Mouse (Mus musculus) midbrain, embryonic 12.5 days (tissue): Measurements from ENCODE around the gene Rac2. TPM values are rescaled to one million over a fixed set of nuclear protein-coding genes. Genes with fewer than 3 reads are reported as not detected.

Source experiments
- ATAC-seq: fragments of 200-750 bp; cut with Nextera tagmentation; 2 replicates; pipeline ENCODE4 v1.8.0; 2017; ENCODE audit warnings: low read depth, moderate TSS enrichment, moderate library complexity; ENCODE audit not compliant: low FRiP score
- H3K27ac ChIP-seq: fragments of 300-500 bp; sonication (generic); replicated peaks from 2 replicates; pipeline ENCODE4 v1.5.1; 2016; ENCODE audit warnings: mild to moderate bottlenecking
- H3K27me3 ChIP-seq: fragments of 300-500 bp; sonication (generic); 2 replicates; pipeline ENCODE4 v1.6.1; 2016; ENCODE audit warnings: mild to moderate bottlenecking
- H3K36me3 ChIP-seq: fragments of 300-500 bp; sonication (generic); 2 replicates; pipeline ENCODE4 v1.6.1; 2016
- H3K4me1 ChIP-seq: fragments of 300-500 bp; sonication (generic); 2 replicates; pipeline ENCODE4 v1.6.1; 2016
- H3K4me2 ChIP-seq: fragments of 300-500 bp; sonication (generic); replicated peaks from 2 replicates; pipeline ENCODE4 v1.6.1; 2016; ENCODE audit warnings: mild to moderate bottlenecking, moderate library complexity
- H3K4me3 ChIP-seq: fragments of 300-500 bp; sonication (generic); 2 replicates; pipeline ENCODE4 v1.5.1; 2016; ENCODE audit warnings: mild to moderate bottlenecking
- H3K9ac ChIP-seq: fragments of 300-500 bp; sonication (generic); replicated peaks from 2 replicates; pipeline ENCODE4 v1.6.1; 2016; ENCODE audit warnings: mild to moderate bottlenecking, moderate library complexity
- H3K9me3 ChIP-seq: fragments of 300-500 bp; sonication (generic); 2 replicates; pipeline ENCODE4 v1.6.1; 2016; ENCODE audit warnings: mild to moderate bottlenecking
- whole genome bisulfite sequencing: fragments of 180-500 bp; shearing (Covaris S2); methylation state at CpG from one replicate; pipeline ENCODE4 v1.1.7; 2016; 5-methylcytosine and 5-hydroxymethylcytosine counted together
- polyA plus RNA-seq: library from polyadenylated mRNA; unstranded; fragments of >200 nt; fragmentation: Nextera tagmentation; extraction: Ambion mirVana; gene quantifications from 2 replicates; pipeline ENCODE4 v1.2.1, GENCODE M21; 2016

Rac2 gene
- polyA plus RNA-seq, 1 experiment from 2014 or later, result 6.9 TPM

DNA sequence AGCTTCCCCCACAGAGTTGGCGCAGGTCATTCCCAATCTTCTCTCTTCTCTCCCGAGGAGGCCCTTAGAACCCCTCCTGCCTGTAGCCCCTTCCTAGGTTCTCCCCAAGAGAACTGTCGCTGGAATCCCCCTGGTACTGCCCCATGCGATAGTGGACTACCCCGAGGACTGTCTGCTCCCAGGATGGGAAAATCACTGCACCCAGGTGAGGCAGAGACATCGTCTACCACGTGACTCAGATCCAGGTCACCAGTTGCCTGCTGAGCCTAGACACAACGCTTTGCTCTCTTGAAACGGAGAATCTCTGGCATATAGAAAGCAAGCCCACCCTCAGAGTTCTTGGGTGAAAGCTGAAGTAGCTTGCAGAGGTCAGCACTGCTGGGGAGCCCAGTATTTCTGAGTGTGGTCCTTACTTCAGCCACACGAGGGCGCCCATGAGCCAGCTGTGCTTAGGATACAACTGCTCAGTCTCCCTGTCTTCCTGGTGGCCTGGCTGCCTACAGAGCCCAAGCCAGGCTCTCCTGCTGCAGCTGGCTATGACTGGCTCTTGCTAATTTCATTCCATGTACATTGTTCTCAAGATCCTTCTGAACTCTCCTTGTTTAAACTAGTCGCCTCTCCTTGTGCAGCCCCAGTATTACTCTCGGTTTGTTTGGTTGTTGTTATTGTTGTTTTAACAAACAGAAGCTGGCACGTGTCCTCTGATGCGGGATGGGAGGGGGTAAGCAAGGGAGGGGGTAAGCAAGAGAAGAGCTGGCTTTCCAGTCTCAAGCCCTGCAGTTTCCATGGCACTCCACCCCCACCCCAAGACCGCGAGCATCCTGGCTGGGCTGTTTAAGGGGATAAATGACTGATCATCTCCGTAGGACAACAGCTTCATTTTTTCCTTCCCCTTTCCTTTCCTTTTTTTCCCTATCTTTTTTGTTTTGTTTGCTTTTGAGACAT, 14.7 kb upstream of the Rac2 start:
- no peaks in the 10 kb centered on the region for H3K36me3 ChIP-seq
- no peak overlapping the region for H3K9ac ChIP-seq
- 0 out of 2 replicates have a peak, but pooled peaks cover 3% of the 10 kb centered on the region for H3K27me3 ChIP-seq

DNA sequence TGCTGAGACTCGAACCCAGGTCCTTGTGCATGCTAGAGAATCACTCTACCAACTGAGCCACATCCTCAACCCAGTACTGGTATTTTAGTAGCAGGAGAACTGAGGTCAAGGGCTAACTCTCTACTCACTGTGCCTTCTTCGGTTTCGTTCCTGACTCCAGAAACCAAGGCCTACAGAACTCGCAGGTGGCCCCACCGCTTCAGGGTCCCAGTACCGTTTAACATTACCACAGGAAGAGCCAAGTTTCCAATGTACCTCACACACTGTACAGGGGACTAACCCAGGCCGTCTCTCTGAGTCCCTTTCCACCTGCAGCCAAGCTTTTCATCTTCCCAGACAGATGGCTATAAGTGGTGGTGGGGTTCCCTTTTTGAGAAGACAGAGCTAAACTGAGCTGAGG, 12.8 kb upstream of the Rac2 start:
- 0 out of 2 replicates have a peak, but pooled peaks cover 3% of the 10 kb centered on the region for H3K27me3 ChIP-seq
- no peak overlapping the region for H3K4me3 ChIP-seq
- H3K4me1 ChIP-seq, result peaks cover 19% of the 10 kb centered on the region
- H3K27ac ChIP-seq, result no peak overlapping the region
- H3K9ac ChIP-seq, result no peak overlapping the region
- 95% methylated on average over 7 of the region's 7 CpGs for WGBS
- H3K4me2 ChIP-seq, result no peak overlapping the region
- H3K36me3 ChIP-seq, result no peaks in the 10 kb centered on the region
- ATAC-seq, result no peak
- peaks cover 6% of the 10 kb centered on the region for H3K9me3 ChIP-seq

More for the DNA sequence above, 14.7 kb upstream of the Rac2 start:
- ATAC-seq, result peak; percentile 78
- Histone ChIP-seq H3K4me1 (0 out of 2 replicates have a peak, but pooled peaks cover 2% of the 10 kb centered on the region), H3K4me3 (no peak overlapping the region), H3K9me3 (peaks cover 6% of the 10 kb centered on the region), H3K4me2 (no peak overlapping the region), H3K27ac (0 out of 2 replicates have a peak overlapping the region, but pooled peaks have one; percentile 6)
- 52% methylated on average over 18 of the region's 18 CpGs for WGBS

DNA sequence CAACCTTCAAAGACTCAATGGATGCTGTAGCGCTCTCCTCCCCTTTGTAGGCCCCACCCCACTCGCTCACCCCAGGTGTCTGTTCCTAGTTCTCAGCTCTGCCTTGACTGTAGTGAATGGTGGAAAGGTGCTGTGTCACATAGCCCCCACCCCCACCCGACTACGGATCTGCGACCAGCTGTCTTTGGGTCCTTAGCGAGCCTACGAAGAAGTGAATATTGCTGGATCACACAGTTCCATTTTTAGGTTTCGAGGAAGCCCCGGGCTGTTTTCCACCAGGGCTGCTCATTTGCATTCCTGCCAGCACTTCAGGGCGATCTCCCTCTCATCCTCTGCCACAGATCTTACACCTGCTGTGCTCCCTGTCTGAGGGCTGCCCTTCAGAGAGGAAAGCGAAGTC, 10.8 kb upstream of the Rac2 start:
- H3K9ac ChIP-seq, result no peak overlapping the region
- no peak overlapping the region for H3K4me2 ChIP-seq
- 0 out of 2 replicates have a peak, but pooled peaks cover 3% of the 10 kb centered on the region for H3K27me3 ChIP-seq
- ATAC-seq, result no peak
- H3K4me3 ChIP-seq, result no peak overlapping the region
- no peak overlapping the region for H3K27ac ChIP-seq
- WGBS, result 25% methylated on average over 11 of the region's 11 CpGs
- peaks cover 31% of the 10 kb centered on the region for H3K4me1 ChIP-seq
- H3K36me3 ChIP-seq, result no peaks in the 10 kb centered on the region
- peaks cover 6% of the 10 kb centered on the region for H3K9me3 ChIP-seq

DNA sequence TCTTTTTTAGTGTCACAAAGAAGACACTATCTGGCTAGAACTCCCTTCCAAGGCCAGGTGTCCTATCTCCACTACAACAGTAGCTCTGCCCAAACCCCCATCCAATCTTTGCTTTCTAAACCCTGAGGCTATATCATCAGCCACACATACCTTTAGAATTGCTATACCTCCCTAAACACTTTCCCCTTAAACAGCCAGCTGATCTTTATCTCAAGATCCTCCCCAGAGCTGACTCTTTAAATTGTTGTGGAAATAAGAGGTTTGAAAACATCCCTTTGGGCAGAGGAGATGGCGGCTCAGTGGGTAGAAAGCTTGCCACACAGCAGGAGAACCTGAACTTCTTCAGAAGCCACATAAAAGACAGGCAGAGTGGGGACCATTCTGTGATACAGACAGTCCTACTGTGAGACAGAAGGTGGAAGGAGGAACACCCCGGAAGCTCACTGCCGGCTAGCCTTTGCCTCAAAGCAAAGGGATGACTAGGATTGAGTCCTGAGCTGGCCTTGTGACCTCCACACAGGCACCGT, 3.8 kb upstream of the Rac2 start:
- 63% methylated on average over 4 of the region's 4 CpGs for WGBS
- no peak for ATAC-seq
- H3K27ac ChIP-seq, result no peak overlapping the region
- H3K27me3 ChIP-seq, result peaks cover 7% of the 10 kb centered on the region
- no peak overlapping the region for H3K4me2 ChIP-seq
- H3K9ac ChIP-seq, result no peak overlapping the region
- H3K4me1 ChIP-seq, result peaks cover 21% of the 10 kb centered on the region
- H3K36me3 ChIP-seq, result no peaks in the 10 kb centered on the region
- no peaks in the 10 kb centered on the region for H3K9me3 ChIP-seq
- H3K4me3 ChIP-seq, result no peak overlapping the region

DNA sequence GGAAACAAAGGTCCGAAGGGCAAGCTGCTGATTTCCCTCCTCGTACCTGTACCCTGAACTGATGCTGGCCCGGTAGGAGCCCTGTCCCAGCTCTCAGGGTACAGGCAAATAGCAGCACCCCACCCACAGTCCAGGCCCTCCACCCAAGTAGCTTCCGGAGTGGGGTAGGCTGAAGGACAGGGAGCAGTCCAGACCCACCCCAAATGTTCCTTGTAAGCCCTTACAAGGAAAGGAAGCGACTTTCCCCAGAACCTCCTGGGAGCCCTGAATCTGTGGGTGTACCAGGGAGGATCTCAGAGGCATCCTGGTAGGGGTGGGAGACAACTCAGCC, 348 bp downstream of the Rac2 start:
- no peak for ATAC-seq
- WGBS, result 91% methylated on average over 5 of the region's 5 CpGs
- H3K27ac ChIP-seq, result no peak overlapping the region

DNA sequence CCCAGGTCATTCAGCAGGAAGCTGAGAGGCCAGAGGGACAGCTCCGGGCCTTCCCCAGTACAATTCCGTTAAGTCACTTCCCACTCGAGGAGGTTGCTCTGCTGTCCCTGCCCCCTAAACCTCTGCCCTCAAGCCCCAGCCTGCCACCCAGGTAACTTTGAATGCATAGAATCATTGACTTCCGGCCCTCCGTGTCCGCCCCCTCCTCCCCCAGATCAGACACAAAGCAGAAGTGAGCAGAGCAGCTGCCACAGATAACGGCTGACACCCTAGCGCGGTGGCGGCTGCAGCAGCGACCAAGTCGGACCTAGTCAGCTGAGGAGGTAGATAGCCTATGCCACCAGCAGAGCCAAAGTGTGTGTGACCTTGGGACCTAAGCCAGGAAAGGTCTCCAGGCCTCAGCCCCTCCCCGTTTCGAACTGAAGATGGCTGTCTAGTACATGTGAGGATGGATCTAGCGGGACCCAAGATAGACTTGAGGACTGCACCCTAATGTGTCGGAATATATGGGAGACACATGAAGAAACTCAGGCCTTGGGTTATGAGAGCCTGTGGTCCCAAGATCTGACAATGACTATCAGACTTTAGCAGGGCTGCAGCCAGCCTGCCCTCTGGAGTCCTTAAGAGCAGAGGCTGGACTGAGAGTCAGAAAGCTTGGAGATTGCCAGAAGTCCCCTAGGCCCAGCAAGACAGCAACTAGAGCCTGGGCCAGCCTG, 871 bp downstream of the Rac2 start:
- no peak for ATAC-seq
- Histone ChIP-seq H3K27ac (no peak overlapping the region), H3K4me1 (no peaks in the 10 kb centered on the region), H3K9ac (no peak overlapping the region), H3K4me3 (no peak overlapping the region), H3K4me2 (no peak overlapping the region), H3K36me3 (no peaks in the 10 kb centered on the region), H3K9me3 (no peaks in the 10 kb centered on the region), H3K27me3 (no peaks in the 10 kb centered on the region; the same call in 1 of the 2 replicates)
- 75% methylated on average over 16 of the region's 16 CpGs for WGBS

More for the DNA sequence above, 348 bp downstream of the Rac2 start:
- Histone ChIP-seq H3K9ac (no peak overlapping the region), H3K27me3 (no peaks in the 10 kb centered on the region), H3K9me3 (no peaks in the 10 kb centered on the region), H3K4me2 (no peak overlapping the region), H3K36me3 (no peaks in the 10 kb centered on the region), H3K4me1 (no peaks in the 10 kb centered on the region), H3K4me3 (no peak overlapping the region)

DNA sequence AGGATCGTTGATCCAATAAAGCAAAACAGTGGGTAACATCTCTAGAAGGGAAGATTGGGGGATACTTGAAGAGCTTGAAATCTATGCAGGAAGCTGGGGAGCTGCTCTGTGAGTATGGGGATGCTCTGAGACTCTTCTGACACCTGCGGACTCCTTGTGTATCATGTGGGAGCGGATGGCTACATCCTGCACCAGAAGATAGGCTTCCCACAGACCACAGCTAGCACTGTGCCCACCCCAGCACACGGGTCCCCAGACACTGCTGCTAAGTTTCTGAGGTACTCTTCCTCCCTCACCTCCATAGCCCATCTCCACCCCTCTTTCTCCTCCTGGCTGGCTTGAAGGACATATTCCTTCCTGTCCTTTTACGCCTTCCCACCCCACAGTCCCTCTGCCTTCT, 2.4 kb downstream of the Rac2 start:
- Histone ChIP-seq H3K9ac (no peak overlapping the region), H3K4me2 (no peak overlapping the region), H3K9me3 (no peaks in the 10 kb centered on the region), H3K36me3 (no peaks in the 10 kb centered on the region), H3K27ac (no peak overlapping the region), H3K27me3 (no peaks in the 10 kb centered on the region; the same call in 1 of the 2 replicates), H3K4me1 (no peaks in the 10 kb centered on the region), H3K4me3 (no peak overlapping the region)
- 92% methylated on average over 5 of the region's 5 CpGs for WGBS
- ATAC-seq, result no peak

DNA sequence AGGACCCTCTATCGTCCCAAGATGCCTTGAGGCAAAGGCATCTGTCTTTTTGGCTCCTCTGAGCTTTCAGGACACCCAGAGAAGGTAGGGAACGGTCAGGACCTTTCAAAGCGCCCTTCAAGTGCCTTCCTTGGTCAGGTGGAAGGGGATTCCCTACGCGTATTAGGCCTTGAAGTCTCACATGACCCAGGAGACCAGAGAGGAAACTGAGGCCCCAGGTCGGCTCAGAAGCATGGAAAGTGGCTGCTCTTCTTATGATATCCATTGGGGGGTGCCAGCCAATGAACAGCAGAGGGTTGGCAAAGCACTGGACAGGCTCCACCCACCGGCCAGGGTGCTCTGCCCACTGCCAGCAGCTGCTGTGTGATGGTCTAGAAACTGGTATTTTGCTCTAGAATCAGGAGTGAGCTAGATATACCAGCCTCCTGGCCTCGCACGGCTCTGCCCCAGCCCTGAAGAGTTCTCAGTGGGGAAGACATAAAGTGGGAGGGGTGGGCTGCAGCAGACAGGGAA, 4.9 kb downstream of the Rac2 start:
- Histone ChIP-seq H3K4me1 (no peaks in the 10 kb centered on the region), H3K4me2 (no peak overlapping the region), H3K4me3 (no peak overlapping the region), H3K27ac (no peak overlapping the region), H3K27me3 (no peaks in the 10 kb centered on the region; the same call in 1 of the 2 replicates), H3K36me3 (no peaks in the 10 kb centered on the region), H3K9ac (no peak overlapping the region), H3K9me3 (no peaks in the 10 kb centered on the region)
- 70% methylated on average over 9 of the region's 9 CpGs for WGBS
- no peak for ATAC-seq

DNA sequence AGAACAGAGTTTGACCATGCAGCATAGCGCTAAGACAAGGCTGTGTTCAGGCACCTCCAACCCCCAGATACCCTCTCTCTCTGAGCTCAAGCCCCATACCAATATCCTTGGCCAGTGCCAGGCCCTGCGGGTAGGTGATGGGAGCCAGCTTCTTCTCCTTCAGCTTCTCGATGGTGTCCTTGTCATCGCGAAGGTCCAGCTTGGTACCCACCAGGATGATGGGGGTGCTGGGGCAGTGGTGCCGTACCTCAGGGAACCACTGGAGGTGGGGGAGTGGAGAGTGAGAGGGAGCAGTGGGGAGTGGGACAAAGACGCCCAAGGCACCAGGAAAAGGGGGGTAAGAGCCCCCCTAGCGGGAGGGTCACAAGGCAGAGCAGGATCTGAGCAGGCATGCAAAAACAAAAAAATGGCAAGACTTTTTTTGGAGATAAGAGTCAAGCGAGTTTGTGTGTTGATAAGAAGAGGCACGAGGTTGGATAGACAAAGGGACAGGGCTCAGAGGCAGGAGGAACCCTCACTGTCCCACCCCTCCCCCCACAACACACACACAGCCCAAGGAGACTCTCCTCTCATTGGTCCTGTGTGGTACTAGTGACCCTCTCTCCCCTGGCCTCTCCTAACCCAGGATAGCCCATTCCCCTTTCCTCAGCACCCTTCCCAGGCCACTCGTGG, 7.7 kb downstream of the Rac2 start:
- Histone ChIP-seq H3K4me2 (no peak overlapping the region), H3K4me3 (no peak overlapping the region), H3K9ac (no peak overlapping the region), H3K9me3 (no peaks in the 10 kb centered on the region), H3K36me3 (no peaks in the 10 kb centered on the region), H3K4me1 (no peaks in the 10 kb centered on the region), H3K27me3 (no peaks in the 10 kb centered on the region; the same call in 1 of the 2 replicates), H3K27ac (no peak overlapping the region)
- WGBS, result 72% methylated on average over 11 of the region's 11 CpGs
- no peak for ATAC-seq

DNA sequence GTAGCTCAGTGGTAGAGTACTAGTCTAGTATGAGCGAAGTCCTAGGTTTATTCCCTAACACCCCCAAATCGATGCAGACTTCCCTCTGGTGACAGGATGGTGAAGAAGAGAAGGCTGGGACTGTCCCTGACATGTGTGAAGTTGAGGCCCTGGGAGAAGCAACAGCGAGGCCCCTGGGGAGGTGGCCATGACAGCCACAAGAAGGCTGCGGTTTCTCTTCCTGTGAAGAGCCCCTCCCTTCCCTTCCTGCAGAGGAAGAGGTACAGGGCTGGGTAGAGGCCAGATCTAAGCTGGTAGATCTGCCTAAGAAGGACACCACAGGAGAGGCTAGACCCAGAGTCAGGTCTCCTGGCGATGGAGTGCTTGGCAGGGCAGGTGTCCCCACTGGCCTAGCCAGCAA, 8.6 kb downstream of the Rac2 start:
- 83% methylated on average over 5 of the region's 5 CpGs for WGBS
- Histone ChIP-seq H3K4me1 (no peaks in the 10 kb centered on the region), H3K4me3 (no peak overlapping the region), H3K4me2 (no peak overlapping the region), H3K27ac (no peak overlapping the region), H3K9ac (no peak overlapping the region), H3K9me3 (no peaks in the 10 kb centered on the region), H3K36me3 (no peaks in the 10 kb centered on the region), H3K27me3 (no peaks in the 10 kb centered on the region; the same call in 1 of the 2 replicates)
- ATAC-seq, result no peak

DNA sequence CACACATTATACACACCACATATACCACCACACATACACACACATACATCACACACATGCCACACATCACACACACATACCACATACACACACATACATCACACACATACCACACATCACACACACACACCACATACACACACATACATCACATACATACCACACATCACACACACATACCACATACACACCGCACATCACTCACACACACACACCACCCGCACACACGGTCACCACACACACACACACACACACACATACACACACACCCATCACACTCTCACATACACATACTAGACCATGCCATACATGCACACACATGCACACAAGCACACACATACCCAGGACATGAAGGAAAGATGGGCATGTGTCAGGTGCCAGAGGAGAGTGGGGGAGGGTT, 9.2 kb downstream of the Rac2 start:
- Histone ChIP-seq H3K9ac (no peak overlapping the region), H3K4me2 (no peak overlapping the region), H3K9me3 (no peaks in the 10 kb centered on the region), H3K36me3 (no peaks in the 10 kb centered on the region), H3K4me1 (no peaks in the 10 kb centered on the region), H3K27me3 (no peaks in the 10 kb centered on the region; the same call in 1 of the 2 replicates), H3K27ac (no peak overlapping the region), H3K4me3 (no peak overlapping the region)
- WGBS, result 92% methylated on average over 3 of the region's 3 CpGs
- no peak for ATAC-seq
